Mouse (Mus musculus) liver, adult 2 months (tissue): Measurements from ENCODE around the gene Hdac11. TPM values are rescaled to one million over a fixed set of nuclear protein-coding genes. Genes with fewer than 3 reads are reported as not detected.
A peak's percentile ranks its signal among the peaks of the same experiment; 100 is the strongest.

ENCODE experiments used
- DNase-seq: peaks from one replicate; pipeline ENCODE4 v3.0.0-alpha.2; 2011; ENCODE audit warnings: low read depth, low spot score; ENCODE audit errors: extremely low read depth
- H3K27ac ChIP-seq: fragments of 200-500 bp; replicated peaks from 2 replicates; pipeline ENCODE4 v1.5.1; 2012; ENCODE audit warnings: low read depth, mild to moderate bottlenecking, control low read depth, inconsistent platforms, low read length; ENCODE audit not compliant: insufficient read depth
- H3K27me3 ChIP-seq: fragments of 200-500 bp; 2 replicates; pipeline ENCODE4 v1.6.1; 2012; ENCODE audit warnings: mild to moderate bottlenecking, moderate library complexity, low read length, inconsistent platforms; ENCODE audit not compliant: control insufficient read depth, insufficient read depth
- H3K36me3 ChIP-seq: fragments of 200-500 bp; 2 replicates; pipeline ENCODE4 v1.6.1; 2012; ENCODE audit warnings: low read length, inconsistent platforms; ENCODE audit not compliant: control insufficient read depth, insufficient read depth
- H3K4me1 ChIP-seq: fragments of 200-500 bp; 2 replicates; pipeline ENCODE4 v1.6.1; 2011; ENCODE audit warnings: low read length; ENCODE audit not compliant: control insufficient read depth, insufficient read depth
- H3K4me3 ChIP-seq: fragments of 200-500 bp; 2 replicates; pipeline ENCODE4 v1.5.1; 2011; ENCODE audit warnings: low read depth, mild to moderate bottlenecking, control low read depth, low read length, moderate library complexity; ENCODE audit not compliant: insufficient read depth
- H3K79me2 ChIP-seq: fragments of 200-500 bp; 2 replicates; pipeline ENCODE4 v1.6.1; 2012; ENCODE audit warnings: inconsistent platforms, mild to moderate bottlenecking, low read length, moderate library complexity; ENCODE audit not compliant: control insufficient read depth, insufficient read depth
- H3K9ac ChIP-seq: fragments of 200-500 bp; 2 replicates; pipeline ENCODE4 v1.6.1; 2012; ENCODE audit warnings: low read depth, mild to moderate bottlenecking, control low read depth, inconsistent platforms, low read length
- CTCF ChIP-seq: fragments of 200-500 bp; IDR thresholded peaks from 2 replicates; pipeline ENCODE4 v1.5.1; 2011; ENCODE audit warnings: low read depth, low read length, control low read depth
- POLR2A ChIP-seq: fragments of 200-500 bp; IDR thresholded peaks from 2 replicates; pipeline ENCODE4 v1.6.1; 2011; ENCODE audit warnings: low read length, control low read depth; ENCODE audit not compliant: insufficient read depth; ENCODE audit errors: extremely low read depth
- WGBS: fragments of 180-500 bp; shearing (Covaris S2); methylation state at CpG from one replicate; pipeline ENCODE4 v1.1.7; 2018; 5-methylcytosine and 5-hydroxymethylcytosine counted together
- polyA plus RNA-seq: library from polyadenylated mRNA; depleted of rRNA; stranded (reverse); fragments of >200 nt; gene quantifications from 2 replicates; pipeline ENCODE4 v1.2.3, GENCODE M21; 2012
- total RNA-seq: library from RNA; depleted of rRNA; stranded (reverse); fragments of >200 nt; gene quantifications from 2 replicates; pipeline ENCODE4 v1.2.3, GENCODE M21; 2014

Hdac11 gene
- total and polyA plus RNA-seq, 2 experiments, result 37.2 to 58.4 TPM

DNA sequence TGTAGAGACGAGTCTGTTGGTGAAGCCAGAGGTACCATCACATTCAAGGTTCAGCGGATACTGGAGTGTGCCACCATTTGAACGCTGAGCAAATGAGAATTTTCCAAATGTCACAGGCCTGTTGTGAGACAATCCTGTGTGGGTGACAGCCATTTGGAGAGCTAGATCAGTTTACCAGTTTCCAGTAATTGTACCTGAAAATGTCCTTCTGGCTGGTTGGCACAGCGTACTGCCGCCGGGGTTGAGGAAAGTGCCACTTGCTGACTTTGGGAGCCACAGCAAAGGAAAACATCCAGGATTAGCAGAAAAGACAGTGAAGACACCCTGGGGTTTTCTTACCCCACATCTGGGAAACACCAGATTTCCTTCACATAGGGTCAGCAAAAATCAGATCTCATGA is 33.5 kb downstream of the Hdac11 start:
- H3K4me1 ChIP-seq, result peaks cover 8% of the 10 kb centered on the region
- WGBS, result 95% methylated on average over 6 of the region's 6 CpGs
- H3K79me2 ChIP-seq, result no peaks in the 10 kb centered on the region
- H3K9ac ChIP-seq, result no peak overlapping the region
- no peaks in the 10 kb centered on the region for H3K36me3 ChIP-seq
- H3K27me3 ChIP-seq, result no peaks in the 10 kb centered on the region
- TF ChIP-seq POLR2A (no peak), CTCF (no peak)
- H3K4me3 ChIP-seq, result no peak overlapping the region
- no peak for DNase-seq
- no peak overlapping the region for H3K27ac ChIP-seq

DNA sequence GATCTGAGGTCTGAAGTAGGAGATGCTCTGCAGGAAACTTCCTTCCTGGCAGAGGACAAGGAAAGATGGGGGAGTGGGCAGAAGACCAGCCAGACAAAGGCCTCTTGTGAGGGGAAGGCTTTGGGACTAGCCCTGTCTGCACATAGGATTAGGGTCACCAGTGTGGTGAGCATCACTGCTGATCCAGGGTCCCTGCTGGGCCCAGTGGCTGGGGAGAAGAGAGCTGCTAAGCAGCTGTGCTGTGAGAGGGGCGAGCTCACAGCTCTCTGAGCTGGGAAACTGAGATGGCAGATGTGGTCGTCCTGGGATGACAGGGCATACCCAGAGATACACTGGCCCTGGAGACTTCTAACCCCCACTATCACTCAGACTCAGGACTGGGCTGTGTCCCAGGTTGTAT is 35.0 kb downstream of the Hdac11 start:
- H3K79me2 ChIP-seq, result no peaks in the 10 kb centered on the region
- TF ChIP-seq POLR2A (no peak), CTCF (no peak)
- H3K4me3 ChIP-seq, result no peak overlapping the region
- H3K9ac ChIP-seq, result no peak overlapping the region
- H3K36me3 ChIP-seq, result no peaks in the 10 kb centered on the region
- no peaks in the 10 kb centered on the region for H3K27me3 ChIP-seq
- no peak for DNase-seq
- WGBS, result 90% methylated on average over 2 of the region's 2 CpGs
- no peak overlapping the region for H3K27ac ChIP-seq
- peaks cover 8% of the 10 kb centered on the region for H3K4me1 ChIP-seq

DNA sequence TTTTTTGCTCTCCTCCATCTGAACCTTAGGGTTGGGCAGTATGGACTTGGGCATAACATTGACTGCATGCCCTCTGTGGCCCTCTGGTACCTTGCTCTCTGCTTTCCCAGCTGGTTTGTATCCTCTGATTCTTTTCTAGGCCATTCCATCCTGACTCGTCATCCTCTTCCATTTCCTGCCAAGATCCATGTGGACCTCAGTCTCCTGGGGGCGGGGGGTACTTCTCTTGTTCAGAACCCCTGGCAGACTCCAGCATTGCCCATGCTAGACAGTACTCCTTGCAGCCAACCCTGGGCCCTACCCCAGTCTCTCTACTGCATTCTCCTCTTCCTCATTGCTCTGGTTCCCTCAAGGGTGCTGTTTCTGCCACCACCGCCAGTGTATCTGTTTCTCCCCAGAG is 36.0 kb downstream of the Hdac11 start:
- DNase-seq, result no peak
- no peak overlapping the region for H3K9ac ChIP-seq
- H3K36me3 ChIP-seq, result no peaks in the 10 kb centered on the region
- TF ChIP-seq CTCF, result no peak
- H3K4me1 ChIP-seq, result peaks cover 8% of the 10 kb centered on the region
- no peaks in the 10 kb centered on the region for H3K27me3 ChIP-seq
- H3K79me2 ChIP-seq, result no peaks in the 10 kb centered on the region
- no peak overlapping the region for H3K4me3 ChIP-seq
- H3K27ac ChIP-seq, result no peak overlapping the region
- WGBS, result 85% methylated on average over 3 of the region's 3 CpGs

DNA sequence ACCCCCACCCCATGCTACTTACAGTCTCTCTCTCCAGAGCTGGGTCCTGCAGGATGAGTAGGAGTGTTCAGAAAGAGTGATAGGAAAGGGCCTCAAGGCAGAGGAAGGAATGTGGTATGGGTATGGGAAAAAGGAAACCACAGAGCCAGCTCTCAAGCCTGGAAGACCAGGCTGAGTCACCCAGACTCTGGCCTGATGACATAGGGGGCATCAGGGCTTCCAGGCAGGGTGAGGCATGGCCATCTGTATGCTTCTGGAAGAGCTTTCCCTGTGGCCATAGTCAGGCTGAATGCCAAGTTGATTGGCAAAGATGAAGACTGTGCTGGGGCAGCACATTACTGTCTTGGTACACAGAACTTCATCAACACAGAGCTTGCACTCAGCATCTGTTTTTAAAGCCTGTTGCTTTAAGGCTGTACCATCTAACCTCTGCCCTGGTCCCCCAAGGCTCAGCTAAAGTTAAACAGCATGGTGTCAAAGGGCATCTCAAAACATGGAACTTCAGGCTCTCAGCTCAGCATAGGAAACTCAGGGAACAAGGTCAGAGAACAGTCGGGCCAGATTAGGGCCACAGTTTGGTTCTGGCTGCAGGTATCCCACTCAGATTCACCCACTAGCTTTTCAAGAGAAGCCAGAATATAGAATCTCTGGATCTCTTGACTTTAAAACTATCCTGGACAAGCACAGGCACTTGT is 36.5 kb downstream of the Hdac11 start:
- no peak overlapping the region for H3K4me3 ChIP-seq
- WGBS, result 16% methylated on average over 1 of the region's 1 CpGs

GRCm38 (mm10) chr6:91198456-91198855 is 42.0 kb downstream of the Hdac11 start:
- H3K4me1 ChIP-seq, result no peaks in the 10 kb centered on the region; the same call in 1 of the 2 replicates
- no peaks in the 10 kb centered on the region for H3K27me3 ChIP-seq
- no peak overlapping the region for H3K27ac ChIP-seq
- no peaks in the 10 kb centered on the region for H3K36me3 ChIP-seq
- no peak overlapping the region for H3K9ac ChIP-seq
- TF ChIP-seq POLR2A (no peak), CTCF (no peak)
- 65% methylated on average over 2 of the region's 2 CpGs for WGBS
- no peak overlapping the region for H3K4me3 ChIP-seq
- no peak for DNase-seq
- H3K79me2 ChIP-seq, result no peaks in the 10 kb centered on the region

More for the DNA sequence above, 36.5 kb downstream of the Hdac11 start:
- peaks cover 8% of the 10 kb centered on the region for H3K4me1 ChIP-seq
- DNase-seq, result peak; percentile 67
- H3K27ac ChIP-seq, result no peak overlapping the region
- no peaks in the 10 kb centered on the region for H3K27me3 ChIP-seq
- H3K79me2 ChIP-seq, result no peaks in the 10 kb centered on the region
- TF ChIP-seq POLR2A (no peak), CTCF (no peak)
- no peaks in the 10 kb centered on the region for H3K36me3 ChIP-seq
- no peak overlapping the region for H3K9ac ChIP-seq

- Histone ChIP-seq H3K36me3 (no peaks in the 10 kb centered on the region), H3K4me3 (no peak overlapping the region), H3K79me2 (no peaks in the 10 kb centered on the region), H3K9ac (no peak overlapping the region), H3K27ac (no peak overlapping the region), H3K27me3 (no peaks in the 10 kb centered on the region), H3K4me1 (no peaks in the 10 kb centered on the region)
- DNase-seq, result no peak
- 77% methylated on average over 8 of the region's 8 CpGs for WGBS
- TF ChIP-seq CTCF (no peak), POLR2A (no peak)
Measured at GRCm38 (mm10) chr6:91200429-91201188, 44.1 kb downstream of the Hdac11 start.
